Mouse (Mus musculus) ovary, postnatal 10 days (tissue): Measurements from ENCODE around the gene Aga.
"Not testable (repeated sequence)": the region's sequence is repeated elsewhere in the genome, so short reads cannot be mapped to it uniquely, and the experiment has no call there.

ENCODE experiments used
- DNase-seq: peaks from one replicate; pipeline ENCODE4 v3.0.0; 2022; ENCODE audit warnings: low spot score

The Aga gene

GRCm38 (mm10) chr8:53511551-53512127, at the start of gene Aga:
Gene Aga, plus strand, starts transcription at chr8:53511727.
- DNase-seq, result peak; percentile 76

- DNase-seq, result no peak
Measured at GRCm38 (mm10) chr8:53489063-53489462, 22.5 kb upstream of the Aga start.

GRCm38 (mm10) chr8:53496216-53496615, 15.3 kb upstream of the Aga start:
- no peak for DNase-seq

GRCm38 (mm10) chr8:53496885-53497326, 14.6 kb upstream of the Aga start:
- DNase-seq, result no peak

GRCm38 (mm10) chr8:53538049-53538448, 26.5 kb downstream of the Aga start:
- DNase-seq, result not testable (repeated sequence)

GRCm38 (mm10) chr8:53539585-53539984, 28.1 kb downstream of the Aga start:
- no peak for DNase-seq

- DNase-seq, result no peak
Measured at GRCm38 (mm10) chr8:53562441-53563040, 51.0 kb downstream of the Aga start.

GRCm38 (mm10) chr8:53566223-53566622, 54.7 kb downstream of the Aga start:
- DNase-seq, result no peak
